Mouse (Mus musculus) cerebral cortex, adult 2 months (tissue): ENCODE data around the gene Lcn9.

Experiments
- WGBS: fragments of 180-500 bp; shearing (Covaris S2); methylation state at CpG from one replicate; pipeline ENCODE4 v1.1.7; 2018; 5-methylcytosine and 5-hydroxymethylcytosine counted together

Gene Lcn9

DNA sequence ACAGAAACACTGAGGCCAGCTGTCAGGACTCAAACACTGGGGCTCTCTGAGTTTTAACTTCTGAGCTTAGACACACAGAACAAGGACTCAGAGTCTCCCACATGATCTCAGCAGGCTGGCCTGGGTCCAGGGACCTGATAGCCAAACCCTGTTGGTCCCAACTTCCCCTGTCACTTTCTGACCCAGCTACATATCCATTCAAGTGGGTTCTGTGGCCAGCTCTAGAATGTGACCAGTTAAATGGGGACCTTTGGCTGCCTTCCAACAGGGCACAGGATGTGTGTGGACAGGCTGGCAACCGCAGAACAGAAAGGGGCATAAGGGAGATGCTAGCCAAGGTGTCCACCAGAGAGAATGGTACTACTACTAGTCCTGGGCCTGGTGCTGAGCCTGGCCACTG, at the start of gene Lcn9:
Gene Lcn9, plus strand, starts transcription at position 348 of the 400 bp plus-strand sequence.
- WGBS = 48% methylated on average over 1 of the region's 1 CpGs

DNA sequence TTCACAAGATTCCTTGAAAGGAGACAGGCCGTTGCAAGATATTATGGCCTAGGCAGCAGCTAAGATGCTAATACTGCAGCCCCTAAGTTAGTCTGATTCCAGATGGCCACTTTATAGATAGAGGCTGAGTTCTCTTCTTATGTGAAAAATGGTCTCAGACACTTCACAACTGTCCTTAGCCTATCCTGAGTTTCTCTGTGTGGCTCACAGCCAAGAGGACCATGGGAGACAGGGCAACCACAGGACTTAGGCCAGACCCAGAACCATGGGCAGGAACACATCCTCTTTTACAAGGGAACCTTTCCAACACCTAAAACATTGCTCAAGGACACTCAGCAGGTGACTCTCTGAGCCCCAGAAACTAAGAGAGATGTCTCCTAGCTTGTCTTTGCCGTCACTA, 49.4 kb upstream of the Lcn9 start:
- whole genome bisulfite sequencing = 89% methylated on average over 2 of the region's 2 CpGs

DNA sequence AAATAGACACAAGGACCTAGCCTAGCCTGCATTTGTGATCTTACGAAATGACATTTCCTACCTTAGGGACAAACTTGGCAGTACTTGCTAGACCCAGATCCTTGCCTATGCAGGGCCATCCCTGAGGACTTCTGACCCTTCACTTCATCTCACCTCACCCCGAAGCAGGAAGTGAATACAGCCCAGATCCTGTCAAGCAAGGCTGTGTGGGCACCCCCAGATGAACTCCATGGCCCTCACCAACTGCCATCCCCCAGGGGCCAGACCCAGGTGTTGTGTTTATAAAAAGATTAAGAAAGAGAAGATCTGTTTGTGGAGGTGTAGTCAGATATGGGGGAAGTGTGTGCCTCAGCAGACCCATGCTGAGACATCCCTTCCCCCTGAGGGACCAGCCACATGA, 48.3 kb upstream of the Lcn9 start:
- 82% methylated on average over 2 of the region's 2 CpGs for WGBS

DNA sequence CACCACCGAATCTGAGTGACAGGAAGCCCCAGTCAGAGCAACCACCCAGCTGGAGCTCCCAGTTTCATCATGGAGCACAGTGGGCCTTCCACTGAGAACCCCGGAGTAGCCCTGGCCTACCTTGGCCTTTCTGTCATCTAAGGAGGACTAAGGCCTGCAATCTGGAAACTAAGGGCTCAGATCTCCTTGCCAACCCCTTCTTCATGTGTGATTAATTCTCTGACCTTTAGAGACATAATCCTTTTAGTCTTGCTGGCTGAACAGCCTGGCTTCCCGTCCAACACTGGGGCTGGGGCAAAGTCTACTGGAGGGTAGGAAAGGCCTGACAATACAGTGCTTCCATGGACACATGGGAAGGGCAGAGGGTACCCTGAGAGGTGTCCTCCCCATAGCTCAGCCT, 47.0 kb upstream of the Lcn9 start:
- 80% methylated on average over 3 of the region's 3 CpGs for WGBS

DNA sequence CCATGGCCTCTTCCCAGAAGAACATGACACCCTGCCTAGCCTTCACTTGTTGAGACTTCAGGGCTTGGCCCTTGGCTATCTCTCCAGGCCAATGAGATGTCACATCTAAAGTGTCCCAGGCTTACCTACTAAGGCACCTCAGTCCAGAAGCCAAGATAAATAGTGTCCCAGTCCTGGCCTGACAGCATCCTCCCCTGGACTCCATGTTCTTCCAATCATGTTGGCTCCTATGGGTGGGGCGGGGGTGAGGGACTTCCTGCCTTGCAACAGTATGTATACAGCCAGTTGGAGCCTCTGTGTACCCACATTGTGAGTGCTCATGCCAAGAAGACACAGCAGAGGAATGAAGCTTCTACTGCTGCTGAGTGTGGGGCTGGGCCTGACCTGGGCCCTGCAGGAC, 46.2 kb upstream of the Lcn9 start, which contains the start of gene Lcn11:
Gene Lcn11, plus strand, starts transcription at position 301 of the 400 bp plus-strand sequence.
- WGBS = 94% methylated on average over 1 of the region's 1 CpGs

DNA sequence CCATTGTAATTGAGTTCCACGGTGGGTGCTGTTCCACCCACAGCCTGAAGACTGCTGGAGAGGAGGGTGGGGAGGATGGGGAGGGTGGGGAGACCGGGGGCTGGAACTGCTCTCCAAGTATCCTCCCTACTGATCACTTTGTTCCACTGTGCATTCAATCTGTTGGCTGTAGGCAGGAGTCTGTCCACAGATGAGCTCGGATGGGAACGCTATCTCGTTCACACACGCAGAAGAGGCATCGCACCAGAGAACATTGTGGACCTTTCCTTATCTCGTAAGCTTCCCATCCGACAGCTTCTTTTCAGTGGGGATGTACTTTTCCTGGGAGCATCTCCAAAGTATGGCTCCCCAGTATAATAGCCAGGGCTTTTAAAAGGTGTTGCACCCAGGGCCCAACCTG, 43.9 kb upstream of the Lcn9 start:
- 88% methylated on average over 9 of the region's 9 CpGs for WGBS

DNA sequence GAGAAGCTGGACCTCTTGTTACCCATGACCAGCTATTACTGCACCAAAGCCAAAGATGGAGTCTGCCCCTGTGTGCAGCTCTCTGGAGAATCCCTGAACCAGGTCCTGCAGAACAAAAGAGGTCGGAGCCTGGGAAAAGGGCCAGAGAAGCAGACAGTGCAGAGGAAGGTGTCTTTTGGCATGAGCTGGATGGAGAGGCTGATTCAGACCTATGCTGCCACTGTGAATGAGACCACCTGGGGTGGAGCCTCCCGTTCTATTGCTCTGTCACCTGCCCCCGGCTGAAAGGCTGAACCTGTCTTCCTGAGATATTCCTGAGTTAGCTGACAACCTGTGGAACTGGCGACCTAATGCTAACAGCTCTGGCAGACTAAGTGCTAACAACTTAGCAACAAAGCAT, 42.0 kb upstream of the Lcn9 start:
- WGBS = 78% methylated on average over 4 of the region's 4 CpGs

DNA sequence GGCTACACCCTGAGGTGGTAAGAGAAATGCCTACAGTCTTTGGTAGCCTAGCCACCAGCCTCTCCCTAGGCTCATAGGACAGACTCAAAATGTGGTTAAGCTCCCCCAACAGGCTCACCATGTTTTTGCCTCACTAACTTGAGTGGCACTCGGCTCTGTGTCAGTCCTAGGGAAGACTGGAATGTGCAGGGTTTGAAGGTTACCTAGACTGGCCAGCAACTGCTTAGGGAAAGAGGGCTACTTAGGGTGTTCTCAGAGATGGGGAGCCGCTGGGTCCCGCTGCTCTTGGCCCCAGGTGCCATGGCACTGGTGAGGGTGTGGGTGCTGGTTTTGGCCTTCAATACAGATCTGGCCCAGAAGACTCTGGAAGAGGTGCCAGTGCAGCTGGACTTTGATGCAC, 41.0 kb upstream of the Lcn9 start, which contains the start of gene Gm13539:
Gene Gm13539, plus strand, starts transcription at position 301 of the 400 bp plus-strand sequence.
- WGBS = 92% methylated on average over 3 of the region's 3 CpGs

DNA sequence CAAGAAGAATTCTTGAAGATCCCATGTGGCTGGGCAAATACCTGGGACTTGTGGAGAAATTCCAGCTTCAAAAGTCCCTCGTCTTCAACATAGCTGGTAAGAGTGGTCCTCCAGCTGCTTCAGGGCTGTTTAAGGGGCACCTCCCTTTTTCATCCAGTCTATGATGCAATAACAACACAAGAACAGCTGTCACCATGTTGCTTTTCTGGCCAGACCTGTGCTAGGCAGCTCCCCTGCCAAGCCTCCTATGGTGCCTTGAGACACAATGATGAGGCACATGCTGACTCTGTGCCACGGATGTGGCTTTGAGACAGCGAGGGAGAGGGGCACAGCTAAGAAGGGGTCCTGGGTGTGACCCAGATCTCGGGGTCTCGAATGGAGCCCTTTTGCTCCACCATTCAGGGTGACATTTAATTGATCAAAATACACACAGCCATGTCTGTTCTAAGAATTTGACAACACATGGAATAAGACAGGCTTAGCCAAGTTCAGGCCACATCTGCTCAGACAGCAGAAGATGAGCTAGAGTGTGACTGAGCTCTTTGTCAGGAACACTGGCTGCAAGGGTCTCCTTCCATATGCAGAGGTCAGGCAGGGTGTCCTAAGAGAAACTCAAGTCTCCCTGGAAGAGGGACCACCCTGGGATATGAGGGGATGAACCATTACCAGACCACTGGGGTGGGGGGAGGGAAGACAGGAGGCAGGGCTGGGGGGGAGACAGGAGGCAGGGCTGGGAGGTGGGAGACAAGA, 37.2 kb upstream of the Lcn9 start:
- 63% methylated on average over 5 of the region's 5 CpGs for WGBS

DNA sequence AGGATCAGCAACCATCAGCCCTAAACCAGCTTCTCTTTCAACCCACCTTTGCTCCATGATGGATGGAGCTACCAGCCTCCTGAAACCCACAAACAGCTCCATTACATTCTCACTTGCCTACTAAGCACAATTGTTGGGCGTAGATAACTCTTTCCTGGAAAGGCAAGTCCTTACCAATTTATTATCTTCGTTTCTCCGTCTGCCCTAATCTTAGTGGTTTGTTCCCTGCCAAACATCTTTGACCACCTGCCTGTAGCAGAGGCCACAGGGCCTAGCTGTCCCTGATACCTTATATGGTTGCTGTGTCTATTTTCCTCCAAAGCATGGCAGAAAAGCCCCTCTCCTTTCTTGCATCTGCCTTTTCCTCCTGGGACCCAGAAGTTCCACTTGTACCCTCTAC, 33.9 kb upstream of the Lcn9 start:
- WGBS = 91% methylated on average over 3 of the region's 3 CpGs

DNA sequence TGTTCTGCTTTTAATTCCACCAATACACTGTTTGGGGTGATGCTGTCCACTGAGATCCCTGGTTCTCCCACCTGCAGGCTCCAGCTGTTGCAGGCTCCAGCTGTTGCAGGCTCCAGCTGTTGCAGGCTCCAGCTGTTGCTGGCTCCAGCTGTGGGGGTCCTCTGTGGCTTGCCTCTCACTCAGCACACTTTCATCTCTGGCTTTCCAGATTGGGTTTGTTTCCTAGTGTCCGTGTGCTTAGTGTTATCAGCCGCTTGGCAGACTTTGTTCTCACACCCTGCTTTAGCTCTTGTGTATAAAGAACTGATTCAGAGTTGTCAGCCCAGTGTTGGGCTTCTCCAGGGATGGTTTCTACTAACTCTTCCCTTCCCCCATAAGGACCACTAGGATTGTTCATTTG, 25.3 kb upstream of the Lcn9 start:
- 46% methylated on average over 2 of the region's 2 CpGs for WGBS

DNA sequence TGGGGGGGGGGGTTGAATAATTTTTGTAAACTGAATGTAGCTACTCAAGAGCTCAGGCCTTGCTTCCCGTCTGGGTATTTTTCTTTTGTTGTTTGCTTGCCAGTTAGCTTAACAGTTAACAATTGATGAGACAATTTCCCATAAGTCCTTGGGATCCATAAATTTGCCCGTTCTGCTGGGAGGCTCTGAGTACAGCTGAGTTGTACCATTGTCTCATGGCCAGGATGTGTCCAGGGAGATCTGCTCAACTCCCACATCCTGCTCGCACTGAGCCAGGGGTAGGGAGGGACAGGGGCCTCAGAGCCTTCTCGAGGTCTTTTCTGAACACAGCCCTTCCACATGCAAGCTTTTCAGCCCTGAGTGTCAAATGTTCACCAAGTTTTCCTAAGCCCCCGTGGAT, 24.9 kb upstream of the Lcn9 start:
- WGBS = 52% methylated on average over 5 of the region's 5 CpGs

DNA sequence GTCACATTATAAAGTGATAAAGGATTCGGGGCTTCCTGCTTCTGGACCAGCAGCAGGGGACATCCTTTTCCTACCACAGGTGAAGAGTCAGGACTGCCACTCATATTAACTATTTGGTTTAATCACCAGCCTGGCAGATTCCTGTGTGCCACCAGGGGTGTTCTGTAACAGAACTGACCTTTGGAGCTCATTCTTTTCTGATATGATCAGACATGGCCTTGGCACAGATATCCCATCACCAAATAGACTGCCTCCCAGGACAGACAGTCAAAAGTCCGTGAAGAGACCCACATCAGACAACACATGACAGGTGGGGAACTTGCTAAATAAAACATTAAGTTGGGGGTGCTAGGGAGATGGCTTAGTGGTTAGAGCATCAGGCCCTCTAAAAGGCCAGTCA, 11.2 kb upstream of the Lcn9 start:
- 84% methylated on average over 2 of the region's 2 CpGs for WGBS

DNA sequence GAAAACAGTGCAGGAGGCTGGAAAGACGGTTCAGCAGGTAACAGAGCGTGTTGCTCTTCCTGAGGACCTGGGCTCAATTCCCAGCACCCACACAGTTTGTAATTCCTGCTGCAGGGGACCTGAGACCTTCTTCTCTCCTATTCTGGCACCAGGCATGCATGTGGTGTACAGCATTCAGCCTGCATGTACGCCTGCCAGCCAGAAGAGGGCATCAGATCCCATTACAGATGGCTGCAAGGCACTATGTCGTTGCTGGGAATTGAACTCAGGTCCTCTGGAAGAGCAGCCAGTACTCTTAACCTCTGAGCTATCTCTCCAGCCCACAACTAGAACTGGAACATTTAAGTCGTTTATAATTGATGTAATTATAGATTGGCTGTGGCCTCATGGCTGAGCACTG, 9.6 kb upstream of the Lcn9 start:
- 83% methylated on average over 5 of the region's 5 CpGs for WGBS

DNA sequence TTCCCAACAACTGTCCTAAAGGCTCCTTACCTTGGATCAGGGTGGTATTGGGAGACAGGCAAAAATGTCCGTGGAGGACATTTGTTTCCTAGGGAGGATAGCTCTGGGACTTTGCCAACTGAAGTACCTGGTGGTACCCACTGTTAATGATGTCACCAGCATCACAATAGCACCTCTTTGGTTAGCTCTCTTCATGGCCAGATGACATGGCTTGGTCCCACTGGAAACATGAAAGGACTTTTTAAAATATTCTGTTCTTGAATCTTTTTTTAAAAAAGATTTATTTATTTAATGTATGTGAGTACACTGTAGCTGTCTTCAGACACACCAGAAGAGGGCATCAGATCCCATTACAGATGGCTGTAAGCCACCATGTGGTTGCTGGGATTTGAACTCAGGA, 7.2 kb upstream of the Lcn9 start, which contains the start of gene Glt6d1:
Gene Glt6d1, minus strand, starts transcription at position 101 of the 400 bp plus-strand sequence.
- WGBS = 68% methylated on average over 1 of the region's 1 CpGs

DNA sequence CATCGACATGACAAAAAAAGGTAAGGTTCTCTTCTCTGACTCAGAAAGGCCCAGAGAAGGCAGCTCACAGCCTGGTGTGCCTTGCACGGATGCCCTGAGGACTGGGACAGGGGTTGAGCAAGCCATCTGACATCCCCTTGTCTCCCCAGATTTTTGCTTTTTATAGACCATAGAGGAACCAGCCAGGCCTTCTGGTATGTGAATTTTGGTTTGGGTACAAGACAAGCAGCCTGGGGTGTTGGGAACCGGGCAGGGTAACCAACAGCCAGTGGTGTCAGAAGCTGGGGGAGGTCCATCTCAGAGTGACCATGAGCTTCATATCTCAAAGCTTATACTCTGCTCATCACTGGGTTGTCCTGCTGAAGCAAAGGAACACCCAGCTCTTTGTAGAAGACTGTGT, 1.8 kb downstream of the Lcn9 start:
- 95% methylated on average over 3 of the region's 3 CpGs for WGBS

DNA sequence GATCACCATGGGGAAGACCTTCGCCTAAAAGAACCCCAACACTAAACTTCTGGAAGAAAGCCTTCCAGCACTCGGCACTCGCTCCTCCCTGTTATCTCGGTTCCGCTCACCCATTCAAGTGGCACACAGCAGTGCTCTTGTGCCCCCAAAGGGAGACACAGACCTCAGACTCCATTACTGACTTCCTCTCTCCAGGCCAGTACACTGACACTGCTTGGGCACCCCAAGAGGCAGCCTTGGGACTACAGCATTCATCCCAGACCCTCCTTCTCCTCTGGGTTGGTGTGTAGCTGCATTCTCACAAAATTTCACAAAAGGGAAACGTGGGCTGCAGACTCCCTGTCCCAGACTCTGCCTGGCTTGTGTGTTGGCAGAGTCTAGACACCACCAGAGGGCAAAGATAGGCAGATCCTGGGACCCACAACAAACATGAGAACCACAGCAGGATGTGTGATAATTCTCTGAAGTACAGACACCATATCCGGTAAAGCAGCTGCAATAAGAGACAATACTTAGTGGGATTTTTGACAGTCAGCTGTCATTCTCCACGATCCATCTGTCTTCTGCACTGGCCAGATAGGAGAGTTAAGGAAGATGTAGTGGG, 5.5 kb downstream of the Lcn9 start:
- 76% methylated on average over 8 of the region's 8 CpGs for WGBS

DNA sequence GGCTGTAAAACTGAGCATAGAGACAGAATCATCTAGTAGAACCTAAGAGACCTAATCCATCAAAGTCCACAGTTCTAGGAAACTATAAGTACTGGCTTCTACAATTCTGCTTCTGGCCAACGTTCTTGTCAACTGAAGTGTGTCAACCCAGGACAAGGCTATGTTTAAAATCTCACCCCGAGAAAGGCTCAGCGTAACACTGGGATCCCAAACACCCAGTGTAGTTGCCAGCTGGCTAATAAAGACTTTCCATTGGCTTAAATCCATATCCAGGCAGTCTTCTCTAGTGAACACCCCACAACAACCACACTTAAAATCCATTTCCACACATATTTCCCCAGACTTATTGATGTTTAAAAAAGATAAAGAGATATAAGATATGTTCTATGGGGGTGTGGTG, 7.8 kb downstream of the Lcn9 start:
- WGBS = 55% methylated on average over 3 of the region's 3 CpGs

DNA sequence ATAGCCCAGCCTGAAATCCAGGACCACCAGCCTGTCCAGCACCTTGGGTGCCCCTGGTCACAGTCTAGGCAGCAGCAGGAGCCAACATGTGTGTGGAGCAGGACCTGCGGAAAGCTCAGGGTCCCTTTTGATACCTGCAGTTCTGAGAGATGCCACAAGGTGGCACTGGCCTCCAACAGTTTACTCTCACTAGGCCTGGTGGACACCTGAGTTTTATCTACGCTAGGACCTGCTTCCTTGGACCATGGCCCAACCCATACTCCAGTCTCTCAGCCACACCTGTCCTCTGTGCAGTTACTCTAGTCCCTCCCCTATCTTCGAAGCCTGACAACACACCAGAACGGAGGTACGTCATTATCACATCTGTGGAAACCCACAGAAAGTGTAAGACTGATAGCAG, 13.3 kb downstream of the Lcn9 start:
- WGBS = 47% methylated on average over 5 of the region's 5 CpGs

DNA sequence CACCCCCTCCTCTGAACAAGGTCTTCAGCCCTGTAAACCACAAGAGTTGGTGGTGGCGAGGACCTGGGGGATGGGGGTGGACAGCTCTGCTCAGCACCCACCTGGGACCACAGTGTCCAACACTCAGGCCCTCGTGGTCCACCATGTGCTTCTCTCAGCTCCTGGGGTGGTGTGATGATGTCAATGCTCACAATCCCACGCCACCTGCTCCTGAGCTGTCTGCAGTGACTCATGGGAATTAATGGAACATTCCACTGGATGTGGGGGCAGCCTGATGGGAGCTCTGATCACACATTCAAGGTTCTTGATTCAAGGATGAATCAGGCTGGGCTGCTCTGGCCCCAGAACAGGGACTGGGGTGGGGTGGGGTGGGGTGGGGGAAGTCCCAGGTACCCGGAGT, 19.2 kb downstream of the Lcn9 start:
- WGBS = 62% methylated on average over 4 of the region's 4 CpGs

DNA sequence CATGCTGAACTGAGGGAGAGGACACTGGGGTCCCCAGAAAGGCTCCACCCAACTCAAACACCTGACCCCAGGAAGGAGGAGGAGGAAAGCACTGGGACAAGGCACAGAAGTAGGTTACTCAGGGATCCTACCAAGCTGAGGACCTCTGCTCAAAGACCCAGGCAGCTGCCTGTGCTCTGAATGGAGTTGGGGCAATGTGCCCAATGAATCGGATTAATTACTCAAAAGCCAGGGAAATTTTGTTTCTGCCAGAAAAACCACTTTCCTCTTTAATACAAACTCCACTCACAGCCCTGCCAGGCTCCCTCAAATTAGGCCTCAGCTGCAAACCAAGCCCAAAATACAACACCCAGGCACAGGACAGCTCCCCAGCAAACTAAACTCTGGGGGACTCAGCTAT, 19.8 kb downstream of the Lcn9 start:
- 47% methylated on average over 1 of the region's 1 CpGs for WGBS

DNA sequence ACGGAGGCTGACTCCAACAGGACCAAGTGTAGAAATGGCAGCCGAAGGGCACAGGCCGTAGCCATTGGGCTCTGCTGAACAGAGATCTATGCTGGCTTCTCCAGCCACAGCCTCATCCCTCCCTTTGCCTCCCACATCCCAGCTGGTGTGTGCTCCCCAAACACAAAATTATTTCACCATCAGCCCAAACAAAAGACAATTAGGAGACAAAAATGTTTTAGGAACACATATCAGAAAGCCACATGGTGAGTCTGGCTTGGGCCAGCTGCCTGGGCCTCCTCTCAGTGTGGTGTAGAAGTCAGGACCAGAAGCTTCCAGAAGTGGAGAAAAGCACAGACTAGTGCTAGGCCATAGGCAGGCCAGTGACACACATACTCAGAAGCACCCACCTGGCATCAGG, 21.1 kb downstream of the Lcn9 start:
- WGBS = 79% methylated on average over 3 of the region's 3 CpGs

DNA sequence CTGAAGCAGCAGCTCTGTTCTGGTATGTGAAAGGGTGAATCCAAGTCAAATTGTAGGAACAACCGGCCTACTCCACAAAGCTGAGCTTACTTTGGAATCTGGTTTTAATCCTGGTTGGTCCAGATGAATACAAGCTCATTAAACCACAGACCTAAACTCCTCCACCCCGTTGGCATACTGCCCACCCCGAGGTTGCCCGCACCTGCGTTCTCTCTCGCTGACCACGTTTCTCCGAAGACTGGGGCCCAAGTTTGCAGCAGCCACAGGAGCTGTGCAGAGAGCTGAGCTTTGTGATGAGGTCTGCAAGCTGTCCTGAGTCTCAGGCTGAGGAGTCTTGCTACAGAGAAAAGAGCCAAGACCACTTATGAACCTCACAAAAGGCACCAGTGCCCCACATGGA, 23.6 kb downstream of the Lcn9 start:
- WGBS = 60% methylated on average over 8 of the region's 8 CpGs

DNA sequence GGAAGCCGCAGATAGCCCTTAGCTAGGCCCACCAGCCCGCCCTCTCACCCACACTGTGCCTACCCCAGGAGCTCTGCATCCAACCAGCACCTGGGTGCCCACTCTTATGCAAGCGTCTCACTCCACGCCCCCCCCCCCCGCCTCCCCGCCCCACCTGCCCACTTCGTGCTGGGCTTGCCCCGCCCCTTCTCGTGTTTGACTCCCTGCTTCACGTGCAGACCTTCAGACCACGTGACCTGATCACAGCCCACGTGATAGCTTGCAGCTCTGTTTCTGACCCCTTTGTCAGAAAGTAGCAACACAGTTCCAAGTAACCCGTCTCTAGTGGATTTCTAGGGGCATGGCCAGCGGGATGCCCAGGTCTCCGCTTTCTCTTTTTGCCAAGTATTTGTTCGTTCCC, 24.3 kb downstream of the Lcn9 start, which contains the start of gene Sohlh1:
Gene Sohlh1, minus strand, starts transcription at position 23 of the 400 bp plus-strand sequence.
- 84% methylated on average over 16 of the region's 16 CpGs for WGBS
